Mouse (Mus musculus) limb, embryonic 11.5 days (tissue): ENCODE data around the gene Med16. TPM values are rescaled to one million over a fixed set of nuclear protein-coding genes. Genes with fewer than 3 reads are reported as not detected.
A peak's percentile ranks its signal among the peaks of the same experiment; 100 is the strongest.

Experiments used
- ATAC-seq: fragments of 200-750 bp; cut with Nextera tagmentation; 2 replicates; pipeline ENCODE4 v1.8.0; 2017; ENCODE audit warnings: low read depth; ENCODE audit not compliant: insufficient number of reproducible peaks, low FRiP score, low TSS enrichment
- DNase-seq: peaks from one replicate; pipeline ENCODE4 v3.0.0-alpha.2; 2015; ENCODE audit warnings: low spot score
- H3K27ac ChIP-seq: fragments of 300-500 bp; sonication (generic); replicated peaks from 2 replicates; pipeline ENCODE4 v1.5.1; 2014; ENCODE audit warnings: low read depth, mild to moderate bottlenecking, low read length
- H3K27me3 ChIP-seq: fragments of 300-500 bp; sonication (generic); 2 replicates; pipeline ENCODE4 v1.6.1; 2014; ENCODE audit warnings: mild to moderate bottlenecking, low read length, mixed read lengths; ENCODE audit not compliant: control insufficient read depth, insufficient read depth
- H3K36me3 ChIP-seq: fragments of 300-500 bp; sonication (generic); 2 replicates; pipeline ENCODE4 v1.6.1; 2014; ENCODE audit warnings: mild to moderate bottlenecking, low read length, moderate library complexity, mixed read lengths; ENCODE audit not compliant: control insufficient read depth, insufficient read depth
- H3K4me1 ChIP-seq: fragments of 300-500 bp; sonication (generic); 2 replicates; pipeline ENCODE4 v1.6.1; 2014; ENCODE audit warnings: low read length, mixed read lengths; ENCODE audit not compliant: control insufficient read depth, insufficient read depth
- H3K4me2 ChIP-seq: fragments of 300-500 bp; sonication (generic); 2 replicates; pipeline ENCODE4 v1.6.1; 2014; ENCODE audit warnings: low read depth, mild to moderate bottlenecking, moderate library complexity; ENCODE audit not compliant: severe bottlenecking
- H3K4me3 ChIP-seq: fragments of 300-500 bp; sonication (generic); 2 replicates; pipeline ENCODE4 v1.5.1; 2014; ENCODE audit warnings: low read depth, low read length
- H3K9ac ChIP-seq: fragments of 300-500 bp; sonication (generic); 2 replicates; pipeline ENCODE4 v1.6.1; 2014; ENCODE audit warnings: mild to moderate bottlenecking, low read length
- H3K9me3 ChIP-seq: fragments of 300-500 bp; sonication (generic); 2 replicates; pipeline ENCODE4 v1.6.1; 2016; ENCODE audit warnings: low read length; ENCODE audit not compliant: control insufficient read depth
- WGBS: fragments of 180-500 bp; shearing (Covaris S2); extraction: QIAGEN DNeasy Blood & Tissue Kit; methylation state at CpG from one replicate; pipeline ENCODE4 v1.1.7; 2014; 5-methylcytosine and 5-hydroxymethylcytosine counted together
- polyA plus RNA-seq: library from polyadenylated mRNA; unstranded; fragments of >200 nt; fragmentation: Nextera tagmentation; extraction: Ambion mirVana; gene quantifications from 2 replicates; pipeline ENCODE4 v1.2.1, GENCODE M21; 2014

Gene Med16
- polyA plus RNA-seq, 1 experiment from 2014 or later = 43.1 TPM

DNA sequence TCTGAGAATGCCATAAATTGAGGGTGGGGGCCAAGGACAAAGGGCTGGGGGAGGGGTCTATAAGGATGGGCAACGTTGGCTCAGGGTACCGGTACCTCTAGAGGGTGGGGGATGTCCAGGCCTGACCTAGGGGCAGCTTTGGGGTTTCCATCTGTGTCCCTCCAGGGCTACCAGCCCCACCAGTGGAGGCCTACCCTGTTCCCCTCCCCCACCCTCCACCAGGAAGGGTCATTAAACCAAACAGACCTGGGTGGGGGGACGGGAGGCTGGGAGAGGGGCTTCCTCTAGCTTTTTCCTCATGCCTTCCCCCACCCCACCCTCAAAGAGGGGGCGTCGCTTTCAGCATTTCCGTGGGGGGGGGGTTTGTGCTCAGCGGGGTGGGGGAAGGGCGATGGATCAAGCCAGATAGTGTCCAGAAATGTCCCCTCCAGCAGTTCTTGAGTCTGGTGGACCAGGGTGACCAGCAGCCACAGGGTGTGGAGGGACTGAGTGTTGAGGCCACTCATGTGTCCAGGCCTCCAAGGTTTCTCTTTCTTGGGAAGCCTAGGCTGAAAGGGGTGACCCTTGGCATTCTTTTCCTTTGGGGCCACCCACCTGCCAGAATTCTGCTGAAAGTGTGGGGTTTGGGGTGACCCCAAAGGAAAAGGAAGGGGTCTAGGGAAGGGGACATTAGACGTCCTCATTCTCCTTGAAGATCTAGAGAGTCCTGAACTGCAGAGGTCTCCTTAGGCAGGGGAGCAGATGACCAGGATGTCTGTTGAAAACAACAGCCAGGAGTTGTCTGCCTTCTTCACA lies 20.4 kb upstream of the Med16 start:
- Histone ChIP-seq H3K9ac (peak overlapping the region; percentile 60), H3K4me3 (peak overlapping the region; percentile 98), H3K9me3 (no peaks in the 10 kb centered on the region), H3K27ac (peak overlapping the region; percentile 91), H3K4me2 (peak overlapping the region; percentile 81), H3K27me3 (no peaks in the 10 kb centered on the region), H3K4me1 (peaks cover 50% of the 10 kb centered on the region), H3K36me3 (peaks cover 7% of the 10 kb centered on the region; the same call in 1 of the 2 replicates)
- WGBS = 8% methylated on average over 9 of the region's 9 CpGs
- DNase-seq (peak; percentile 57), ATAC-seq (no peak)

DNA sequence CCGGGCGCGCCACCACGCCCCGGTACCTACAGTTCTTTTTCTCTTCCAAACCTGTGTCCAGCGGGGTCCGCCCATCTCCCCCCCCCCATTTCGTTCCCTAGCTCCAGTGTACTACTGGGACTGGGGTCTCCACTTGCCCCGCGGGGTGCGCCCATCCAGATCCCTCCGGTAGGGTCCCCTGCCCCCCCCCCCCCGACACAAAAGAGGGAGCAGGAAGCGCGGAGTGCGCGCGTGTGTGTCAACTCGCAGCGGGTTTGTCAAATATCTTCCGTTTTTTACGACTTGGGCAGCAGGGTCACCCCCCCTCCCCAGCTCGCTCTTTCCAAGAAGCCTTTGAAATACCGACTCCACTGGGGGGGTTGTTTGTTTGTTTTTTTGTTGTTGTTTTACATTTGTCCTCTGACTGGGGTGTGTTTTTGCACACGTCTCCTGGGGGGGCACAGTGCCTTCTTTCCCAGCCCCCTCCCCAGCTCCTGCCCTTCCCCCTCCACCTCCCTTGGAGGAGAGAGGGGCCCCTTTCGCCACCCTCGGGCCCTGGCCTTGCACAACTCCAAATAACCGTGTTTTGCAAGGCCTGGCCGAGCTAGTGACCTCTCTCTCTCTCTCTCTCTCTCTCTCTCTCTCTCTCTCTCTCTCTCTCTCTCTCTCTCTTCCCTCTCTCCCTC lies 19.4 kb upstream of the Med16 start:
- peak overlapping the region; percentile 81 for H3K4me2 ChIP-seq
- H3K4me1 ChIP-seq = peaks cover 41% of the 10 kb centered on the region
- under 1% methylated on average over 28 of the region's 29 CpGs for WGBS
- H3K4me3 ChIP-seq = peak overlapping the region; percentile 98
- peak overlapping the region; percentile 95 for H3K9ac ChIP-seq
- H3K27ac ChIP-seq = peak overlapping the region; percentile 91
- H3K36me3 ChIP-seq = peaks cover 7% of the 10 kb centered on the region; the same call in 1 of the 2 replicates
- H3K9me3 ChIP-seq = no peaks in the 10 kb centered on the region
- peaks cover 2% of the 10 kb centered on the region; the same call in 1 of the 2 replicates for H3K27me3 ChIP-seq
- DNase-seq (peak; percentile 76), ATAC-seq (no peak)

DNA sequence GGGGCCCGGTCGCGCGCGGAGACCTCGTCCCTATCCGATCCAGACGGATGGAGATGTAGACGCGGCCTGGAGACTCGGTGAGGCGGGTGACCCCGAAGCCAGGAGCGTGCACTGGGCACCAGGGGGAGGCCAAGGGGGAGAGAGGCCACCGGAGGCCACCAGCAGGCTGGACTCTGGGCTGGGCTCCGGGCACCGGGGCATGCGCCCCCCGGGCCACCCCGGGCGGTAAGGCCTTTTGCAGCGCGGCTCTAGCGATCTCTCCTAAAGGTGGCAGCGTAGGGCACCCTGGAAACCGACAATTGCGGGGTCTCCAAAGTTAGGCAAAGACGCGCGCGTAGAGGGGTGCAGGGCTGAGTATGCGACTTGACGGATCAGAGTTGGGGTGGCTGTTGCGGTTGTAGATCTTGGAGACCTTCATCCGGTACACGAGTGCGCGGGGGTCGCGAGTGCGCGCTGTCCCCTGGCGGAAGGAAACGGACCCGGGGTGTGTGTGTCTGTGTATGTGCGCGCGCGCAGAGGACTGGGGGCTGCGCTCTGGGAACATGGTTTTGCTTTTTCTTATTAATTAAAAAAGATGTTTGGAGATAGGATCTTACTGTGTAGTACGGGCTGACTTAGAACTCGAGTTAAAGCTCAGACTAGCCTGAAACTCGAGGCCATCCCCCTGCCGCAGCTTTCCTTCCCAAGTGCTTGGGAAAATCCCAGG lies 18.8 kb upstream of the Med16 start:
- H3K9me3 ChIP-seq = peaks cover 2% of the 10 kb centered on the region; the same call in 1 of the 2 replicates
- peaks cover 34% of the 10 kb centered on the region for H3K4me1 ChIP-seq
- H3K36me3 ChIP-seq = peaks cover 7% of the 10 kb centered on the region; the same call in 1 of the 2 replicates
- peak overlapping the region; percentile 95 for H3K9ac ChIP-seq
- H3K4me2 ChIP-seq = peak overlapping the region; percentile 81
- ATAC-seq (peak; percentile 15; the same call in 1 of the 2 replicates), DNase-seq (peak; percentile 80)
- peak overlapping the region; percentile 91 for H3K27ac ChIP-seq
- peak overlapping the region; percentile 98 for H3K4me3 ChIP-seq
- WGBS = under 1% methylated on average over 54 of the region's 54 CpGs
- H3K27me3 ChIP-seq = peaks cover 8% of the 10 kb centered on the region

- Histone ChIP-seq H3K4me2 (peak within 1 kb of the TSS; percentile 81), H3K27me3 (peaks cover 16% of the 10 kb centered on the region), H3K4me1 (peaks cover 28% of the 10 kb centered on the region), H3K36me3 (peaks cover 7% of the 10 kb centered on the region; the same call in 1 of the 2 replicates), H3K4me3 (peak within 1 kb of the TSS; percentile 98), H3K27ac (peak within 1 kb of the TSS; percentile 91), H3K9me3 (peaks cover 3% of the 10 kb centered on the region; the same call in 1 of the 2 replicates), H3K9ac (peak within 1 kb of the TSS; percentile 95)
- DNase-seq (peak; percentile 95), ATAC-seq (peak; percentile 74)
- under 1% methylated on average over 63 of the region's 63 CpGs for WGBS
Measured at GRCm38 (mm10) chr10:79926491-79927323, 18.0 kb upstream of the Med16 start, which contains the start of gene Arid3a. TSS of gene Arid3a (plus strand) at chr10:79927043.

GRCm38 (mm10) chr10:79925785-79926490 lies 17.2 kb upstream of the Med16 start:
- DNase-seq (peak; percentile 56), ATAC-seq (no peak)
- 14% methylated on average over 15 of the region's 15 CpGs for WGBS
- 0 out of 2 replicates have a peak overlapping the region, but pooled peaks have one; percentile 3 for H3K27ac ChIP-seq
- H3K36me3 ChIP-seq = peaks cover 4% of the 10 kb centered on the region; the same call in 1 of the 2 replicates
- H3K4me2 ChIP-seq = peak overlapping the region; percentile 81
- peak overlapping the region; percentile 95 for H3K9ac ChIP-seq
- H3K4me1 ChIP-seq = peaks cover 29% of the 10 kb centered on the region
- H3K4me3 ChIP-seq = peak overlapping the region; percentile 98
- peaks cover 23% of the 10 kb centered on the region for H3K27me3 ChIP-seq
- H3K9me3 ChIP-seq = peaks cover 3% of the 10 kb centered on the region; the same call in 1 of the 2 replicates

- Histone ChIP-seq H3K27ac (no peak overlapping the region), H3K9ac (no peak overlapping the region), H3K4me3 (no peak overlapping the region), H3K27me3 (peaks cover 31% of the 10 kb centered on the region), H3K4me2 (no peak overlapping the region), H3K9me3 (peaks cover 3% of the 10 kb centered on the region; the same call in 1 of the 2 replicates), H3K4me1 (peaks cover 32% of the 10 kb centered on the region), H3K36me3 (no peaks in the 10 kb centered on the region)
- DNase-seq = peak; percentile 96
- WGBS = 11% methylated on average over 29 of the region's 29 CpGs
- no peak for ATAC-seq
Measured at GRCm38 (mm10) chr10:79924998-79925784, 16.5 kb upstream of the Med16 start.

DNA sequence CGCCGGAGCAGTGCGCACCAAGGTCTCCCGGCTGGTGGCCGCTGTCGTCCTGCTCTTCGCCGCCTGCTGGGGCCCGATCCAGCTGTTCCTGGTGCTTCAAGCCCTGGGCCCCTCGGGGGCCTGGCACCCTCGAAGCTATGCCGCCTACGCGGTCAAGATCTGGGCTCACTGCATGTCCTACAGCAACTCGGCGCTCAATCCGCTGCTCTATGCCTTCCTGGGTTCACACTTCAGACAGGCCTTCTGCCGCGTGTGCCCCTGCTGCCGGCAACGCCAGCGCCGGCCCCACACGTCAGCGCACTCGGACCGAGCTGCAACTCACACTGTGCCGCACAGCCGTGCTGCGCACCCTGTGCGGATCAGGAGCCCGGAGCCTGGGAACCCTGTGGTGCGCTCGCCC lies 12.8 kb upstream of the Med16 start:
- peak overlapping the region; percentile 45 for H3K4me2 ChIP-seq
- DNase-seq = peak; percentile 49
- H3K9me3 ChIP-seq = peaks cover 3% of the 10 kb centered on the region; the same call in 1 of the 2 replicates
- 2% methylated on average over 34 of the region's 34 CpGs for WGBS
- H3K36me3 ChIP-seq = no peaks in the 10 kb centered on the region
- H3K4me3 ChIP-seq = peak overlapping the region; percentile 25
- no peak for ATAC-seq
- H3K9ac ChIP-seq = peak overlapping the region; percentile 43
- H3K27ac ChIP-seq = no peak overlapping the region
- H3K4me1 ChIP-seq = peaks cover 39% of the 10 kb centered on the region
- peaks cover 61% of the 10 kb centered on the region for H3K27me3 ChIP-seq
